Mouse (Mus musculus): Measurements from ENCODE around the gene Aknad1. TPM values are rescaled to one million over a fixed set of nuclear protein-coding genes. Genes with fewer than 3 reads are reported as not detected.
A peak's percentile ranks its signal among the peaks of the same experiment; 100 is the strongest.

Gene Aknad1
- not detected in 2 replicates for total RNA-seq (2017)

GRCm38 (mm10) chr3:108739045-108739708 is at the start of gene Aknad1:
TSS of gene Aknad1 (plus strand) at chr3:108739658.
- no peak for ATAC-seq (replicated peaks; ENCODE audit: low read depth, poor library complexity, severe bottlenecking)

- ATAC-seq (replicated peaks; ENCODE audit: low read depth, poor library complexity, severe bottlenecking) = 0 out of 2 replicates have a peak, but pooled peaks have one; percentile 18
Observed at GRCm38 (mm10) chr3:108689979-108690378, 49.5 kb upstream of the Aknad1 start.

GRCm38 (mm10) chr3:108694321-108694720 is 45.1 kb upstream of the Aknad1 start:
- no peak for ATAC-seq (replicated peaks; ENCODE audit: low read depth, poor library complexity, severe bottlenecking)

- no peak for ATAC-seq (replicated peaks; ENCODE audit: low read depth, poor library complexity, severe bottlenecking)
Observed at GRCm38 (mm10) chr3:108698662-108699061, 40.8 kb upstream of the Aknad1 start.

- no peak for ATAC-seq (replicated peaks; ENCODE audit: low read depth, poor library complexity, severe bottlenecking)
Observed at GRCm38 (mm10) chr3:108699786-108700185, 39.7 kb upstream of the Aknad1 start.

- ATAC-seq (replicated peaks; ENCODE audit: low read depth, poor library complexity, severe bottlenecking) = no peak
Observed at GRCm38 (mm10) chr3:108701256-108701655, 38.2 kb upstream of the Aknad1 start.

- no peak for ATAC-seq (replicated peaks; ENCODE audit: low read depth, poor library complexity, severe bottlenecking)
Observed at GRCm38 (mm10) chr3:108702789-108703188, 36.7 kb upstream of the Aknad1 start.

GRCm38 (mm10) chr3:108711296-108711695 is 28.2 kb upstream of the Aknad1 start:
- ATAC-seq (replicated peaks; ENCODE audit: low read depth, poor library complexity, severe bottlenecking) = no peak

GRCm38 (mm10) chr3:108713065-108713675 is 26.3 kb upstream of the Aknad1 start:
- ATAC-seq (replicated peaks; ENCODE audit: low read depth, poor library complexity, severe bottlenecking) = peak; percentile 30; the same call in 1 of the 2 replicates

GRCm38 (mm10) chr3:108714837-108715236 is 24.6 kb upstream of the Aknad1 start:
- no peak for ATAC-seq (replicated peaks; ENCODE audit: low read depth, poor library complexity, severe bottlenecking)

- peak; percentile 43 for ATAC-seq (replicated peaks; ENCODE audit: low read depth, poor library complexity, severe bottlenecking)
Observed at GRCm38 (mm10) chr3:108717896-108718502, 21.5 kb upstream of the Aknad1 start.

GRCm38 (mm10) chr3:108719357-108719756 is 20.1 kb upstream of the Aknad1 start:
- no peak for ATAC-seq (replicated peaks; ENCODE audit: low read depth, poor library complexity, severe bottlenecking)

- ATAC-seq (replicated peaks; ENCODE audit: low read depth, poor library complexity, severe bottlenecking) = no peak
Observed at GRCm38 (mm10) chr3:108719761-108720160, 19.7 kb upstream of the Aknad1 start.

GRCm38 (mm10) chr3:108721076-108721991 is 18.1 kb upstream of the Aknad1 start:
- no peak for ATAC-seq (replicated peaks; ENCODE audit: low read depth, poor library complexity, severe bottlenecking)

- peak; percentile 86 for ATAC-seq (replicated peaks; ENCODE audit: low read depth, poor library complexity, severe bottlenecking)
Observed at GRCm38 (mm10) chr3:108722036-108722872, 17.2 kb upstream of the Aknad1 start, which contains the start of gene Gpsm2. TSS of gene Gpsm2 (minus strand) at chr3:108722309.

- no peak for ATAC-seq (replicated peaks; ENCODE audit: low read depth, poor library complexity, severe bottlenecking)
Observed at GRCm38 (mm10) chr3:108726413-108726812, 13.0 kb upstream of the Aknad1 start.

- peak; percentile 80 for ATAC-seq (replicated peaks; ENCODE audit: low read depth, poor library complexity, severe bottlenecking)
Observed at GRCm38 (mm10) chr3:108727344-108727743, 12.1 kb upstream of the Aknad1 start.

GRCm38 (mm10) chr3:108727776-108728175 is 11.7 kb upstream of the Aknad1 start:
- peak; percentile 72 for ATAC-seq (replicated peaks; ENCODE audit: low read depth, poor library complexity, severe bottlenecking)

GRCm38 (mm10) chr3:108730316-108730715 is 9.1 kb upstream of the Aknad1 start:
- ATAC-seq (replicated peaks; ENCODE audit: low read depth, poor library complexity, severe bottlenecking) = no peak
